Mouse (Mus musculus): ENCODE measurements at regions not wholly inside any gene's neighbourhood (a gene's known extent, or its start where the extent isn't known, plus 50 kb on each side); places are given as distances from the start of the nearest gene placed in this dataset.
A peak's percentile ranks its signal among the peaks of the same experiment; 100 is the strongest.

GRCm38 (mm10) chr1:13424524-13424923 lies 2010.6 kb downstream of the A830018L16Rik start:
- no peak for DNase-seq (ENCODE audit: low spot score in 2 of 2)

- no peak for DNase-seq (ENCODE audit: low spot score in 2 of 2)
These were observed 2011.9 kb downstream of the A830018L16Rik start for GRCm38 (mm10) chr1:13425601-13426327.

GRCm38 (mm10) chr1:13426328-13427067 lies 2012.6 kb downstream of the A830018L16Rik start:
- DNase-seq (ENCODE audit: low spot score in 2 of 2), result peak in 1 of 2 experiments; percentile 38

- DNase-seq (ENCODE audit: low spot score in 2 of 2), result no peak
These were observed 2013.1 kb downstream of the A830018L16Rik start for GRCm38 (mm10) chr1:13427068-13427434.

- peak in 1 of 2 experiments; percentile 9 for DNase-seq (ENCODE audit: low spot score in 2 of 2)
These were observed 2013.7 kb downstream of the A830018L16Rik start for GRCm38 (mm10) chr1:13427501-13428207.

GRCm38 (mm10) chr1:13437747-13438394 lies 2024.0 kb downstream of the A830018L16Rik start:
- DNase-seq (ENCODE audit: low spot score in 2 of 2), result no peak

GRCm38 (mm10) chr1:13442366-13442765 lies 2028.5 kb downstream of the A830018L16Rik start:
- no peak for DNase-seq (ENCODE audit: low spot score in 2 of 2)

- no peak for DNase-seq (ENCODE audit: low spot score in 2 of 2)
These were observed 2040.6 kb downstream of the A830018L16Rik start for GRCm38 (mm10) chr1:13454534-13454933.

- no peak for DNase-seq (ENCODE audit: low spot score in 2 of 2)
These were observed 2041.7 kb downstream of the A830018L16Rik start for GRCm38 (mm10) chr1:13455572-13455971.

GRCm38 (mm10) chr1:13464311-13464710 lies 2050.4 kb downstream of the A830018L16Rik start:
- no peak for DNase-seq (ENCODE audit: low spot score in 2 of 2)

- no peak for DNase-seq (ENCODE audit: low spot score in 2 of 2)
These were observed 2053.3 kb downstream of the A830018L16Rik start for GRCm38 (mm10) chr1:13467174-13467573.

- no peak for DNase-seq (ENCODE audit: low spot score in 2 of 2)
These were observed 2054.2 kb downstream of the A830018L16Rik start for GRCm38 (mm10) chr1:13467886-13468630.

- peak in 1 of 2 experiments; percentile 2 for DNase-seq (ENCODE audit: low spot score in 2 of 2)
These were observed 2081.0 kb downstream of the A830018L16Rik start for GRCm38 (mm10) chr1:13494727-13495404.

- DNase-seq (ENCODE audit: low spot score in 2 of 2), result no peak
These were observed 2082.5 kb downstream of the A830018L16Rik start for GRCm38 (mm10) chr1:13496386-13496785.

GRCm38 (mm10) chr1:13500456-13500855 lies 2086.6 kb downstream of the A830018L16Rik start:
- peak; percentile 25 to 59 for DNase-seq (ENCODE audit: low spot score in 2 of 2)

- DNase-seq (ENCODE audit: low spot score in 2 of 2), result no peak
These were observed 2088.0 kb downstream of the A830018L16Rik start for GRCm38 (mm10) chr1:13501938-13502337.

GRCm38 (mm10) chr1:13513761-13514160 lies 2099.9 kb downstream of the A830018L16Rik start:
- no peak for DNase-seq (ENCODE audit: low spot score in 2 of 2)

All from layer of hippocampus, adult 18-20 months (tissue).